21 mouse cellular contexts compared by ENCODE assay signal in the genomic region with DNA sequence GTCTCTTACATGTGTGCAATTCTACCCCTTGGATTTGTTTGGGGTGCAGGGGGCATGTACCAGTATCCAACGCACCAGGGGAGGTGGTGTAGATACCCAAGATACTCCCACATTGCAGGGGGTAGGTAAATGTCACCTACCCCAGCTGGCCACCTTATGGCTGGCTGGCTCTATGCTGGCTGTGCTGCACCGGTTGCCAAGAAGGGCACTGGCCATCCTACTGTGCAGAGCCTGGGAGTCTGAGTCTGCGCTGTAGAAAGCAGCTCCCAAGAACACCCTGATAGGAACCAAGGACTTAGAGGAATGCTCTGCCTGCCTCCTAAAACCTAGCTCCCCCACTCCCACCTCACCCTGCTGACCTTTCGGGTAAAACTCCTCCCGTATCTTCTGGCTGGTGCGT. TPM values are rescaled to one million over a fixed set of nuclear protein-coding genes. Genes with fewer than 3 reads are reported as not detected.
DNase-seq lines count a peak whose midpoint lies in the region; ATAC-seq lines count a peak whose summit lies in the region.
"Had no signal": no experiment of that assay in that cellular context is flagged by ENCODE, and none has a peak within 500 bp of the region (broad histone marks: within the 10 kb centered on the region; RNA-seq: fewer than 3 reads in every experiment).

No protein-coding gene starts in this region.

- no peak; the same call in 1 of the 2 replicates for ATAC-seq in cerebellum, adult (ENCODE audit: insufficient number of reproducible peaks, low FRiP score, low TSS enrichment)
- no peak for ATAC-seq in hindbrain, embryonic 13.5 days (ENCODE audit: low FRiP score)
- ATAC-seq in neural tube, embryonic 15.5 days (ENCODE audit: low FRiP score), result no peak
- ATAC-seq in liver, embryonic 11.5 days (replicated peaks; ENCODE audit: low FRiP score), result no peak
- ATAC-seq: intestine, postnatal 0 days; lung, postnatal 0 days had no signal

- no peak overlapping the region for H3K4me2 ChIP-seq in hindbrain, embryonic 13.5 days
- no peak overlapping the region for H3K4me2 ChIP-seq in neural tube, embryonic 15.5 days
- no peak overlapping the region for H3K4me2 ChIP-seq in liver, embryonic 11.5 days
- H3K4me2 ChIP-seq: limb, embryonic 12.5 days; liver, embryonic 15.5 days had no signal

- no peak overlapping the region for H3K4me3 ChIP-seq in hindbrain, embryonic 13.5 days
- no peak overlapping the region for H3K4me3 ChIP-seq in neural tube, embryonic 15.5 days (replicated peaks)
- H3K4me3 ChIP-seq in liver, embryonic 11.5 days (ENCODE audit: low read depth, low read length), result no peak overlapping the region
- H3K4me3 ChIP-seq: erythroblast, embryonic 14.5 days; limb, embryonic 12.5 days; liver, embryonic 15.5 days had no signal

- H3K27me3 ChIP-seq in hindbrain, embryonic 13.5 days, result no peaks in the 10 kb centered on the region
- no peaks in the 10 kb centered on the region for H3K27me3 ChIP-seq in neural tube, embryonic 15.5 days (replicated peaks)
- H3K27me3 ChIP-seq in liver, embryonic 11.5 days (replicated peaks; ENCODE audit: control insufficient read depth, insufficient read depth, low read length), result no peaks in the 10 kb centered on the region
- H3K27me3 ChIP-seq: limb, embryonic 12.5 days; liver, embryonic 15.5 days had no signal

- peaks cover 42% of the 10 kb centered on the region for H3K36me3 ChIP-seq in hindbrain, embryonic 13.5 days
- peaks cover 33% of the 10 kb centered on the region for H3K36me3 ChIP-seq in neural tube, embryonic 15.5 days
- peaks cover 3% of the 10 kb centered on the region for H3K36me3 ChIP-seq in liver, embryonic 11.5 days (ENCODE audit: control insufficient read depth, insufficient read depth, low read length)

- H3K9ac ChIP-seq in hindbrain, embryonic 13.5 days, result peak overlapping the region; percentile 55
- no peak overlapping the region for H3K9ac ChIP-seq in neural tube, embryonic 15.5 days (replicated peaks)
- no peak overlapping the region for H3K9ac ChIP-seq in liver, embryonic 11.5 days (ENCODE audit: low read depth, low read length)
- H3K9ac ChIP-seq: limb, embryonic 12.5 days; liver, embryonic 15.5 days had no signal

- 78% methylated on average over 6 of the region's 6 CpGs for WGBS in hindbrain, embryonic 13.5 days
- WGBS in neural tube, embryonic 15.5 days, result 64% methylated on average over 6 of the region's 6 CpGs
- 77% methylated on average over 6 of the region's 6 CpGs for WGBS in liver, embryonic 11.5 days

- H3K9me3 ChIP-seq in hindbrain, embryonic 13.5 days, result no peaks in the 10 kb centered on the region
- H3K9me3 ChIP-seq in neural tube, embryonic 15.5 days (replicated peaks), result no peaks in the 10 kb centered on the region
- H3K9me3 ChIP-seq in liver, embryonic 11.5 days (ENCODE audit: control insufficient read depth, low read length), result no peaks in the 10 kb centered on the region
- H3K9me3 ChIP-seq: limb, embryonic 12.5 days; liver, embryonic 15.5 days had no signal

- peak; percentile 84 for DNase-seq in cerebellum, adult 11-12 months
- DNase-seq in testis, postnatal 14 days (ENCODE audit: low spot score), result peak; percentile 43
- no peak for DNase-seq in testis, postnatal 10 days (ENCODE audit: low spot score)
- DNase-seq in liver, embryonic 11.5 days (ENCODE audit: low spot score), result no peak
- DNase-seq in frontal cortex, postnatal 25 days (ENCODE audit: low spot score in 2 of 2), result no peak
- DNase-seq: heart, adult 11 months; heart, postnatal 4 days; right cerebral cortex, postnatal 4 days; thymus, adult 2 months had no signal

- H3K4me1 ChIP-seq in hindbrain, embryonic 13.5 days (replicated peaks), result peaks cover 82% of the 10 kb centered on the region
- peaks cover 56% of the 10 kb centered on the region for H3K4me1 ChIP-seq in neural tube, embryonic 15.5 days
- H3K4me1 ChIP-seq in liver, embryonic 11.5 days (replicated peaks; ENCODE audit: control insufficient read depth, insufficient read depth, low read length), result peaks cover 12% of the 10 kb centered on the region

- H3K27ac ChIP-seq in hindbrain, embryonic 13.5 days, result peak overlapping the region; percentile 100
- H3K27ac ChIP-seq in neural tube, embryonic 15.5 days (replicated peaks), result peak overlapping the region; percentile 34
- H3K27ac ChIP-seq in liver, embryonic 11.5 days (ENCODE audit: low read depth, low read length), result no peak overlapping the region
- H3K27ac ChIP-seq: limb, embryonic 12.5 days; liver, embryonic 15.5 days had no signal

RNA-seq across cellular contexts. Expression of a gene that starts 16.0 kb away (rescaled TPM):
- 12.9 and 13.5 TPM in 2 replicates for polyA plus RNA-seq in hindbrain, embryonic 13.5 days (2015; fragmentation: Nextera tagmentation; extraction: Ambion mirVana)
- polyA plus RNA-seq in neural tube, embryonic 15.5 days (2015; fragmentation: Nextera tagmentation; extraction: Ambion mirVana), result 11.2 and 12.0 TPM in 2 replicates
- 2.5 TPM in 2 replicates for polyA plus RNA-seq in liver, embryonic 11.5 days (2014; fragmentation: Nextera tagmentation; extraction: Ambion mirVana)

RNA-seq across cellular contexts. Expression of a gene that starts 37.5 kb away (rescaled TPM):
- polyA plus RNA-seq in hindbrain, embryonic 13.5 days (2015; fragmentation: Nextera tagmentation; extraction: Ambion mirVana), result 0.13 and 0.16 TPM in 2 replicates
- polyA plus RNA-seq in neural tube, embryonic 15.5 days (2015; fragmentation: Nextera tagmentation; extraction: Ambion mirVana), result 0.10 and 0.27 TPM in 2 replicates
- polyA plus RNA-seq in liver, embryonic 11.5 days (2014; fragmentation: Nextera tagmentation; extraction: Ambion mirVana), result 0.10 TPM in 1 of 2 replicates, not detected in the other
- polyA plus RNA-seq: erythroblast, embryonic 14.5 days; intestine, postnatal 0 days; liver, embryonic 15.5 days had no signal

RNA-seq across cellular contexts. Expression of a gene that starts 39.5 kb away (rescaled TPM):
- 0.13 TPM in 1 of 2 replicates, not detected in the other for polyA plus RNA-seq in hindbrain, embryonic 13.5 days (2015; fragmentation: Nextera tagmentation; extraction: Ambion mirVana)
- polyA plus RNA-seq in neural tube, embryonic 15.5 days (2015; fragmentation: Nextera tagmentation; extraction: Ambion mirVana), result 0.17 and 1.2 TPM in 2 replicates
- not detected in 2 replicates for polyA plus RNA-seq in liver, embryonic 11.5 days (2014; fragmentation: Nextera tagmentation; extraction: Ambion mirVana)
- polyA plus RNA-seq: erythroblast, embryonic 14.5 days; heart, embryonic 14.5 days; intestine, postnatal 0 days; liver, embryonic 15.5 days; neural tube, embryonic 11.5 days had no signal

RNA-seq across cellular contexts. Expression of a gene that starts 54.3 kb away (rescaled TPM):
- polyA plus RNA-seq in hindbrain, embryonic 13.5 days (2015; fragmentation: Nextera tagmentation; extraction: Ambion mirVana), result not detected in 2 replicates
- polyA plus RNA-seq in neural tube, embryonic 15.5 days (2015; fragmentation: Nextera tagmentation; extraction: Ambion mirVana), result 0.52 and 0.56 TPM in 2 replicates
- polyA plus RNA-seq in liver, embryonic 11.5 days (2014; fragmentation: Nextera tagmentation; extraction: Ambion mirVana), result 0.12 TPM in 1 of 2 replicates, not detected in the other
- polyA plus RNA-seq: embryonic facial prominence, embryonic 11.5 days; erythroblast, embryonic 14.5 days; heart, embryonic 14.5 days; kidney, embryonic 16.5 days; limb, embryonic 12.5 days; liver, embryonic 15.5 days had no signal

RNA-seq across cellular contexts. Expression of a gene that starts 54.7 kb away (rescaled TPM):
- not detected in 2 replicates for polyA plus RNA-seq in hindbrain, embryonic 13.5 days (2015; fragmentation: Nextera tagmentation; extraction: Ambion mirVana)
- 0.03 and 0.12 TPM in 2 replicates for polyA plus RNA-seq in neural tube, embryonic 15.5 days (2015; fragmentation: Nextera tagmentation; extraction: Ambion mirVana)
- polyA plus RNA-seq in liver, embryonic 11.5 days (2014; fragmentation: Nextera tagmentation; extraction: Ambion mirVana), result not detected in 2 replicates
- polyA plus RNA-seq: embryonic facial prominence, embryonic 11.5 days; erythroblast, embryonic 14.5 days; limb, embryonic 12.5 days; liver, embryonic 15.5 days had no signal

Comparison
In these comparisons a context has a peak if more than half of its experiments do, and no peak if none do; other contexts are left out.
1. DNase-seq: peak in cerebellum, adult 11-12 months (single experiment) and testis, postnatal 14 days (single experiment); none in testis, postnatal 10 days (single experiment), liver, embryonic 11.5 days (single experiment) and frontal cortex, postnatal 25 days (0 of 2).